Mouse (Mus musculus) kidney, postnatal 10 days (tissue): ENCODE data around the gene Eef1a2.

Experiments used
- DNase-seq: peaks from one replicate; pipeline ENCODE4 v3.0.0; 2021; ENCODE audit warnings: mixed read lengths

The Eef1a2 gene

DNA sequence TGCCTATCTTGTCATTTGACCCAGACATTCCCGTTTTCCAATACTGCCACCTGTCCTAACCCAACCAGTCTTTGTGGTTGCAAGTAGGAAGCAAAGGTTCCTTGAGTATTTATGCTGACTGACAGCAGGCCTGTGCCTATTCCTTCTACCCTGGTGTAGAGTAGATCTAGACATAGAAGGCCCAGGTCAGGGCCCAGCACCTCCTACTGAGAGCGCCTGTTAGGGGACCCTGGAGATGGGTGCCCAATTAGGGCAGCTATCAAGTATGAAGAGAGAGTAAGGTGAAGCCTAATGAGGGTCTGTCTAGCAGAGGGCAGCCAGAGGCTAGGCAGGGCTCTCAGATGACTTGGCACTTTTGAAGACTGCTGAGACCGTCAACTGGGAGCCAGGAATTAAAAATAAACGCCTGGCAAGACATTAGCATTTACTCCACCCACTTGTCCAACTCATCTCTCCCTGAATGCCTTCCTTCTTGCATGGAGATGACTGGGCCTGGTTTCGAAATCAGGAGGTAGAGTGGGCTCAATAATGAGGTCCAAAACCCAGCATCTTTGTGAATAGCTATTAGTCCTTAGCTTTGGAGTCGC is 995 bp upstream of the Eef1a2 start:
- DNase-seq: no peak

DNA sequence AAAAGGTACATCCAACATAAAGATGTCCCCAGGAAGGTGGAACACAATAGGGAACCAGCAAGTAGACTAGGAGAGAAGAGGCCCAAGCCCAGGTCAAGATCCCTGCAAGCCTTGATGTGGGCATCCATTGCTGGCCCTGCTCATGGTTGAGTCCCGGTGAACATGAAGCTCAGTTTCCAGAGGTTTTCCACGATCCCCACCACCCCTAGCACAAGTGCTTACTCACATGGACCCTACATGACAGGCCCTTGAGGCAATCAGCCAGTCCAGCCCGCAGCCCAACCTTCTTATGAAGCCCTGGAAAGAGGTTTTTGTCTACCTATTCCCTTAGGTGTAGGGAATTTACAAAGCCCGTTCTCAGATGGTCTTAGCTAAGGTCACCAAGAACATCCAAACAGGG is 366 bp upstream of the Eef1a2 start:
- no peak for DNase-seq

DNA sequence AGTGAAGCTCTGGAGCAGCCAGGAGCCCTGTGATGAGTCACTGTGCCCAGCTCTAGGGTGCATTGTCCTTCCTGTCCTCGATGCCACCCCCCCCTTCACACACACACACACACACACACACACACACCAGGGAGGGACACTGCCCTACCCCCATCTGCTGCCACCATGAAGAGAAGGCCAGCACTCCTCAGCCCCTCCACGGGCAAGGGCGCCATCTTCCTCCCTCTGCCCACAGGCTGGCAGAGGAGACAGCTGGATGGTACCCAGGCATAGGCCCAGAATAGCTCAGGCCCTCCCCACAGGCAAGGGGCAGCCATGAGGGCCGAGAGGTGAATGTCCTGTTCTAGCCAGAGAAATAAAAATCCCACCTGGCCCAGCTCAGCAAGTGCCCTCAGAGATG is 1.0 kb downstream of the Eef1a2 start:
- DNase-seq: no peak

DNA sequence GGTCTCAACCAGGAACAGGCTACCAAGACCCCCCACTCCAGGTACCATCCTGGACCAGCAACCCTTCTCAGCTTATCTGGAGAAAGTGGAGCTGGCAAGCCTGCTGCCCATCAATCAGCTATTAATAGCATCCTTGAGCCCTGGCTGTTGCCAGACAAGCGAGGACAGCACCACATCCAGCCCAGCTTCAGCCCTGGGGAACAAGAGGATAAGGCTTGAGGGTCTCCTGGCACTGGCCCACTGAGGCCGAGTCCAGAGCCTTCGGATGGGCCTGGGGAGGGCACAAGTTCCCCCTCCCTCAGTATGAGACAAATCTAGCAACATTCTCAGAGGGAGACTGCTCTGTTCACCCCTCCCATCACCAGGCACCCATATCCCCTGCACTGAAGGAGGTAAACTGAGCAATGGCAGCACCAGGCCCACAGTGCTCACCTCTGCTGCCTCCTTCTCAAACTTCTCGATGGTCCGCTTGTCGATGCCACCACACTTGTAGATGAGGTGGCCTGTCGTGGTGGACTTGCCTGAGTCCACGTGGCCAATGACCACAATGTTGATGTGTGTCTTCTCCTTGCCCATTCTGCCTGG is 1.9 kb downstream of the Eef1a2 start:
- DNase-seq: no peak

DNA sequence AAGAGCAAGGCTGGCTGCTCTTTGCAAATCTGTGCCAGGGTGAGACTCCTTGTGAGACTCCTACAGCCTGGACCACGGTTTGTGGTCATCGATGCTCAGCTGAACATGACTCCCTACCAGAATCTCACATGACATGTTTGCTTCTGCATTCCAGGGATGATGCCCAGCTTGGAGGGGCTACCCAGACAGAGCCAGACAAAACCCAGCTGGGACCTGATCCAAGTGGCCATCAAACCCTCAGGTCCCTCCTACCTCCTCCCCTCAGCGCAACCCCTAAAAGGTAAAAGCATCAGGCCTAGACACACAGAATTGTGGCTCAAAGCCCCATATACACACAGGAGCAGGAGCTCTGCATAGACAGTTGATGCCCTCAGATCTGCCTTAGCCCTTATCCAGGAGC is 2.5 kb downstream of the Eef1a2 start:
- no peak for DNase-seq

DNA sequence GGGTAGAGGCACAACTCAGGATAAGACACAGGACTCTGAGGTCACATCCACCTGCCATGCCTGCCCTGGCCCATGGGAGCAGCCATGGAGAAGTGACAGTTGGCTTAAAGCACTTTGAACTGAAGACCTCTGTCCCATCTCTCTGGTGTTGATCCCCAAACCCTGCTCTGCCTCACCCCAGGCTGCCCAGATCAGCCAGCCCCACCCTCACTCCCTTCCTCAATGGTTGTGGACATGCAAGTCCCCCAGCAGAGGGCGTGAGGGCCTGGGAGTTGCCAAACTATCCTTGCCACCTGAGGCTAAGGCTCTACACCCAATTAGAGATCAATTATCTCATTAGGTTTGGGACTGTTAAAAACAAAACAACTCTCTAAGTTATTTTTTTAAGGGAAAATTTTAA is 3.0 kb downstream of the Eef1a2 start:
- peak; percentile 34 for DNase-seq

DNA sequence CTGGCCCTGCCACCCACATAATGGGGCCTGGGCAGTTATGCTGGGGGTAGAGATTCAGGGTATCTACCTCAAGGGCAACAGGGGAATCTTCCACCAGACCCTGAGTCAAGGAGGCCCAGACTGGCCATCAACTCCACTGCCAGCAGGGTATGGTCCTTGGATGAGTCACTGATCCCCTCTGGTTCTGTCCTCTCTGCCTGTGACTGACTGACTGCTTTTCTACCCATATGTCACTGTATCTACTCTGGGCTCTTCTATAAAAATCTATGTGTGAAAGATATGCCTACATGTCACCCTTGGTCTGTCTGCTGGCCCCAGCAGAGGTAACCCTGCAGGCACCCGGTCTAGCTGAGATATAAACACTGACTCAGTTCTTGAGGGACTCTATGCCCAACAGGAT is 3.7 kb downstream of the Eef1a2 start:
- no peak for DNase-seq

DNA sequence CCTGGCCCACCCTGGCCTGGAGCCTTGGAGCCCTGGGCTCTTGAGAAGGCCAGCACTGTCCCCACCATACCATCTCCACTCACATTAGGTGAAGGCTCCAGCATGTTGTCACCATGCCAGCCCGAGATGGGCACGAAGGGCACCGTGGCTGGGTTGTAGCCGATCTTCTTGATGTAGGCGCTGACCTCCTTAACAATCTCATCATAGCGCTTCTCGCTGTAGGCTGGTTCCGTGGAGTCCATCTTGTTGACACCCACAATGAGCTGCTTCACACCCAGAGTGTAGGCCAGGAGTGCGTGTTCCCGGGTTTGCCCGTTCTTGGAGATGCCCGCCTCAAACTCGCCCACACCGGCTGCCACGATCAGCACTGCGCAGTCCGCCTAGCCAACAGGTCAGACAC is 4.1 kb downstream of the Eef1a2 start:
- DNase-seq: no peak

DNA sequence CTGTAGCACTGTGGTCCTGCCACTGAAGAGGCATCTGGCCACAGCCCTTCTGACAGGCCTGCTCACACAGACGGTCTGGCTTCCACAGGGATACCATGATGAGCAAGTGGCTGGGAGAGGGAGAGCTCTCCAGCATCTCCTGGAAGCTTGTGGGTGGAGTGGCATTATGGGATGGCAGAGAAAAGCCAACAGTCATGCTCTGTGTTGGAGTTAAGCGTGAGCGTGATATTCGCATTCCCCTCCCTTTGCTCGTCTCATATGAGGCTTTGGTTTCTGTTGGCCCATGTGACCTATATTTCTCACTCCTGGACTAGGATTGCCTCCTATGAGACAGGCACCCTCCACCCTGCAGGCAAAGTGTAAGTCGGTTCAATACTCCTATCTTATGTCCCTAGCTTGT is 6.5 kb downstream of the Eef1a2 start:
- DNase-seq: no peak

DNA sequence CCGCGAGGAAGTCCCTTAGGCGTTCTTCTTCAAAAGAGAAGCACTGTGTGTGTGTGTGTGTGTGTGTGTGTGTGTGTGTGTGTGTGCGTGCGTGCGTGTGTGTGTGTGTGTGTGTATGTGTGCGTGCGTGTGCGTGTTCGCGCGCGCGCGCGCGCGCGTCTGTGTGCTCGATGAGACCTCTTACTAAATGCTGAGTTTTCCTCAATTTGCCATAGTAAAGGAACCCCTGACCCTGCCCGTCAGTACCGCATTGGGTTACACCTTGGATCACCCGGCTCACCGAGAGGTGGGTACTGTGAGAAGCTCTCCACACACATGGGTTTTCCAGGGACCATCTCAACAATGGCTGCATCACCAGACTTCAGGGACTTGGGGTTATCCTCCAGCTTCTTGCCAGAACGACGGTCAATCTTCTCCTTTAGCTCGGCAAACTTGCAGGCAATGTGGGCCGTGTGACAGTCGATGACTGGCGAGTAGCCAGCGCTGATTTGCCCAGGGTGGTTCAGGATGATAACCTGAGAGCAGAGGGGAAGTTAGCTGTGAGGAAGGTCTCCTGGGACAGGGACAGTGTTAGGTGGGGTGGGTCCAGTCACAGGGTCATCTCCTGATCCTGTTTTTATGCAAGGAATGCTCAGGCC is 8.4 kb downstream of the Eef1a2 start:
- DNase-seq: no peak

DNA sequence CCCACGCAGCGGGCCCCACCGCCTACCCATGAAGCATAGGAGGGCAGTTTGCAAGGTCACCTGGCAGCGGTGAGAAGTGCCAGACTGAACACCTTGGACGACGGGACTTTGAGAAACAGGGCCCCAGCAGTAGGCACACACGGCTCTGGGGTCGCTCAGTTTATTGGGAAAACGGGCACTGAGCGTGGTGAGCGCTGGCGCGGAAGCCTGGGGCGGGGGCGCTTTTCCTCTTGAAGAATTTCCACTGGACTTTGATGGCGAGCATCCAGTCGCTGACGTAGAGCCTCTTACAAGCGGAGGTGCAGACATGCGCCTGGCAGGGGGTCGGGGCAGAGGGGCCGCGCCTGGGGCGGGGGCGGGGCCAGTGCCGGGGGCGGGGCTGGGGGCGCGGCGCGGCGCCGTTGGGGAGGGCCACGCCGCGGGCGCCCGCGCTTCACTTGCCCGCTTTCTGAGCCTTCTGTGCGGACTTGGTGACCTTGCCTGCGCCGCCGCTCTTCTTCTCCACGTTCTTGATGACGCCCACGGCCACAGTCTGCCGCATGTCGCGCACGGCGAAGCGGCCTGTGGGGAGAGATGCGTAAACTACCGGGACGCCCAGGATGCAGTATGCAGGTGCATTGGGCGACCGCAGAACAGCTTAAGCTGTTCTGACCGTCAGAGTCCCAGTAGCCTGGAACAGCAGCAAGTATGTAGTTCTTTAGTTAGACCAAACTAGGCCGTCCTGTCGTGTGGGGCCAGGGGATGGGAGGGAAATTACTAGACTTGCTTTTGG is 9.1 kb downstream of the Eef1a2 start:
- peak; percentile 76 for DNase-seq

DNA sequence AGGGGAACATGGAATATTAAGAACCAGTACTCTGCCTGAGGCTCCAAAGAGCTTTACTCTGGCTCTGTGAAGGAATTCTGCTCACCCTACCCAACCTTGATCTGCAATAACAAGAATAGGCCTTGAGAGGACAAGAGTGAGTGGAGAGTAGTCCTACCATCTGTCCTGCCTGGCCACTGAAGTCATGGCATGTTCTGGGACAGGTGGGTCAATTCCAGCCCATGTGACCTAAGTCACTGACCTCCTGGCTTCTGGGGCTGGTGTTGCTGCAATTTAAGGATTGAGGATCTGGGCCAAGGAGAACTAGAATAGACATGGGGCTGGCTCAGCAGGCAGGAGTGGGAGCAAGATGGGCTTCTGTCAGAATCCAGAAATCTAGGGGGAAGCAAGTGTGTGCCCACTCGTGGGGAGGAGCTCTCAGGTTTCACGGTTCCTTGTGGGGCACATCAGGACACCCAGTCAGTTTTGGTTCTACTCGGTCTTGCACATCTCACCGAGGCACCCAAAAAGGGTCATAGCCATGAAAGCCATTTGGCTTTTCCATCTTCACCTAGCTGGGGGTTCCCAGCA is 9.8 kb downstream of the Eef1a2 start:
- no peak for DNase-seq

DNA sequence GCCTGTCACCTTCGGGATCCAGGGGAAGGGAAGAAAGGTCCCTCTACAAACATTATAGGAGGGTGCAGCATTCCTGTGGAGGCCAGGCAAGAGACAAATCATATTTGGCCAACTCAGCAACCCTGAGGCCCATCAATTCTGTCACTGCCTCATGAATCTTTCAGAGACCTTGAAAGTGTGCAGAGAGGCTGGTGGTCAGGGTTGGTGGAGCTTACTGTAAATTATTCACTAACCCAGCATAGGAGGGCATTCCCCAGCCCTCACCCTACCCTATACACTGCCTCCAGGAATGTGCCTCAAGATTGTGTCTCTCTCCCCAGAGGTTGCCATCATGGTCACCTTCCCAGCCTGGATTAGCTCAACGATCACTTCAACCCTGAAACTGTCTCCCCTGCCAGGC is 12.1 kb downstream of the Eef1a2 start:
- DNase-seq: no peak

DNA sequence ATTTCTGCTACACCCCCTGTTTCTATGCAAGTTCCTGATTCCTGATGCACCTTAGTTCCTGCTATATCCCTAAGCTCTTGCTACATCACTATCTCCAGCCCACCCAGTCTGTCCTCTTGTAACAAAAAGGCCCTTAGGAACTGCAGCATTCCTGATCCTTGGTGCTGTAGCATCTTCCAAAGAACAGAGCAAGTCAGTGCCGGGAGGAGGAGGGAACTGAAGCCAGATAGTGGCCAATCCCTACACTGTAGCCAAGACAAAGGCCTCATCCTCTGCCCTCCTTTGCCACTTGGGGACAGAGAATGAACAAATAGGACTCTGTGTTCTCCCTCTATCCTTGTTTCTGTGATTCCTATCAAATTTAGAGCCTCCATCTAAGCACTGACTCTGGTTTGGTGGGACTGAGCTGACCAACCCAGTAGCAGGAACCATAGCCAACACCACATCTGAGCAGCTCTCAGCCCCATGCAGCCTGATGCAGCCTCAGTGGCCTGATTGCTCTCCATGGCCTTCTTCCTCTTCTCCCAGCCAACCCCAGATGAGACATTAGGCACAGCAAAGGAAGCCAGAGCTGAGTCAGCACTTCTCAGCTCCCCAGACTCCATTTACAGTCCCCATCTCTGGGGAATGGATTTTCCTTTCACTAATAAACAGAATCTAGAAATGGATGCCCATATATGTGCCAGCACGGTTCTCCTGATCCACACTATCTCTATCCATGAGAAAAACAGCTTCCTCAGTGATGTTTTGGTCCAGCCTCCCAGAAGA is 13.1 kb downstream of the Eef1a2 start:
- DNase-seq: no peak

DNA sequence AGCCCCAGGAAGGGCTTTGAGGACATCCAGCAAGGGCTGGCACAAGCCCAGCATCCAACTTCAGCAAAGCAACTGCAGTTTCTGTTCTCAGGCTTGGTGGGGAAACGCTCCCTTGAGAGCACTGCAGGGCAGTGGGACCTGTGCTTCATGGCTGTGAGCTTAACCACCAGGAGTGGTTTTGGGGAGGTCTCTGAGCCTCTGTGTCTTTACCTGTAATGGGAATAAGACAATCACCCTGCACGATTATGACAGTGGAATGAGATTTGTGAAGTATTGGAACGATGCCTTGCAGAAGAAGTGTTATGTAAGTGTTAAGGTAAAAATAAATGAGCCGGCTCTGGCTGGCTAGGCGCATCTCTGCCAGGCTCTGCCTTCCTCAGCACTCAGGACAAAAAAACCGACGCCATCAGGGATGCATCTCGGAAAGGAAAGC is 14.1 kb downstream of the Eef1a2 start:
- DNase-seq: no peak

DNA sequence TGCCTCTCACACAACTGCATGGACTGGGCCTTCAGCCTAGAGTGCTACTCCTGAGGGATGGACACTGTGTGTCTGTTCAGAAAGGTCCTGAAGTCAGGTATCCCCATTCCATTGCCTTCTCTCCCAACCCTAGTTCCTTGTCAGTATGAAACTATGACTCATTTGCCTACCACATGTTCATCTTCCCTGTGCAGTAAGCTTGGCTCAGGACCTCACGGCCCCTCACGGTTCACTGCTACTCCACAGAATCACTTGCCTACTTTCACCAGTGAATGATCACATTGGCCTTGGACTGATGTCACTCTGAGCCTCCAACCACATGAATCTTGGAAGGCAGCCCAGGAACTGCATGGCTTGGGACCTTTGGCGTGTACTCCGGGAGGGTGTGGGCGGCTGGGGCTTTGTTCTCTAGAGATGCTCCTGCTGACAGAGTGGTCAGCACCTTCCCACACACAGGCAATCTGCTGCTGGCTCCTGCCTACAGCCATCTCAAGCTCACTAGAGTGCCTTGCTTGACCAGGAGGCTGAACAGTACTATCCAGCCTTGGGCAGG is 17.1 kb downstream of the Eef1a2 start:
- DNase-seq: no peak

DNA sequence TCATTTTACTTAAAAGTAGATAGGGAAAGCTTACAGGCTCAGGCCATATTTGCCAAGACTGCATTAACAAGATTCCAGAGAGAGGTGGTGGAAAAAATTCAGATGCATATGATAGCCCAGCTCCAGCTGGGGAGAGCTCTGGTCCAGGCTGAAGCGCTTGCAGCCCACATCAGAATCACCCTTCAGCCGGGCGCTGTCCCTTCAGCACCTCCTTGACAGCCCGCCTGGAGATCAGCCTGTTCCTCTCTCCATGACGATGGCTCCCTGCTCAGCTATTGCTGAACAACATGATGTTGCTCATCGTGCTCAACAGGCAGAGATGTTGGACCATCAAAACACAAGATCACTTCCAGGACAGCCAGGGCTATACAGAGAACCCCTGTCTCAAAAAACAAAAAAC is 19.9 kb downstream of the Eef1a2 start:
- DNase-seq: peak; percentile 81

DNA sequence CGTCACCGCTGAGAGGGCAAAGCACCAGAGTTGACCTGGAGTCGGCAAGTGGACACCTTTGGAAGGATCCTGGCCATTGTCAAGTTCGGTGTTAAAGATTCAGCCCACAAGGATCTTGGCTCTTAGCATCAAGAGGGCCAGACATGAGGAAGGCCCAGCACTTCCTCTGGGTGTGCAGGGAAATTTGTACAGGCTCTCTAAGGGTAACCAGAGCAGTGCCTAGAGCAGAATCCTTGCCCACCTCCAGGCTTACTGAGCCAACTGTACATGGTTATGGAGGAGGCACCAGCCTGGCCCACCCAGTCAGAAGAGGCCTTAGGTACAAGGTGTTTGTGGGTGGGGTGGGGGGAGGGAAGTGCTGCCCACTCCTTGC is 21.4 kb downstream of the Eef1a2 start:
- DNase-seq: no peak

DNA sequence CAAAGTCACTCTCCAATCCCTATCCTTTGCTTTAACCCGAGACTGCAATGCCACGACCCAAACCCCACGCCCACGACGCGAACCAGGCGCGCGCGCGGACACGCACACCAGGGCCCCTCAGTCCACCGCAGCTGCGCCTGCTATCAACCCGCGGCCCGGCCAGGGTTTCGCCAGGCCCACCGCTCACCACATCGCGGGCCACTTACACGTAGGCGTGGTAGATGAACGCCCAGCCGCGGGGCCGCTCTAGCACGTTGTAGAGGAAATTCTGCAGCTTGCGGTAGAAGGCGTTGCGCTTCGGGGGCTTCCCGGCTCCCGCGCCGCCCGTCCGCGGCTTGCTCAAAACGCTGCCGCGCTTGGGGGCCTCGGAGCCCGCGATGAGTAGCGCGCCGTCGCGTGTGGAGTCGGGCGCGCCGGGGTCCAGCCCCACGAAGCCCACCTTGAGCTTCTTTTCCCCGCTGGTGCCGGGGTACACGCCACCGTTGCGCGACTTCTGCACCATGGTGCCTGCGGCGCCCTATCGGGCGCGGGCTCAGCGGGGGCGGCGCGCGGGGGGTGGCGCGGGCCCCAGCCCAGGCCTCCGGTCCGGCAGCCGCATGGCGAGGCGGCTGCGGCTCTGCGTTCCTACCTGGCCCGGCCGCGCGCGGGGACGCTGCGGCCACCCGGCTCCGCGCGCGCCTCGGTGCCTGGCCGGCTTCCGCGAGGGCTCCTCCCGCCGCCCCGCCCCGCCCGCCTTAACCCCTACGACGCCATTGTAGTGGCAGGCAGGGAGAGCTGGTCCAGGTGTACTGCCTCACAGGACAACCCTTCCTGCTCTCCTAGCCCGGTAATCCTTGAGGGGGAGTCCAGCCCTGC is 22.0 kb downstream of the Eef1a2 start, which contains the start of gene Kcnq2:
TSS of gene Kcnq2 (minus strand) at position 710 of the 855 bp plus-strand sequence.
- DNase-seq: no peak

DNA sequence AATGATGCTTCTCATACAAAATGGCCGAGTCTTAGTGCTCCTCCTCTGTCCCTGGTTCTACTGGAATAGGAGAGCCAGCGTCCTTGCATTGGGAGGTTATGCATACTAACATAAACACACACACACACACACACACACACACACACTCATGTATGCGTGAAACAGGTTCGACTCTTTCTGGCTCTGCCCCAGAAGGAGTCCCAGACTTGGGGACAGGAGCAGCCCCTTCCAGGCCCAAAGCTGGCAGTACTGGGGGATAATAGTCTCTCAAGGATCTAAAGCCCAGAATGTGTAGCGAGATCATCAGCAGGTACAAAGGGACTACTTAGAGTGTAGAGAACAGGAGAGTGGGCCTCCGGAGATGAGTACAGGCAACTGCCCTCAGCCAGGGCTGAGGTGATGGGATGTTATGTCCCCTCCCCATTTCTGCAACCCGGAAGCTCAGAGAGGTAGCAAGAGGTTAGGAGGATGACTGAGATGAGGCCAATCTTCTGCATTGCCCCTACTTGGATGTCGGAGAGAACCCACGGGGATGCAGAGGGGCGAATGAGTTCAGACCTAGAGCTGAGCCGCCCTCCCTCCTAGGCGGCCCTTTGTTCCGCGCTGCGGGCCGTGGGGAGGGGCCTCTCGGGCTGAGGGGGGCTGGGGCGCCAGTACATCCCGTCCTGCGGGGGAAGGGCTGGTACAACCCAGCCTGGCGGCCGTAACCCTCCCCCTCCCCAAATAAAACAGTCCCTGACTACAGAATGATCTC is 22.8 kb downstream of the Eef1a2 start:
- no peak for DNase-seq

DNA sequence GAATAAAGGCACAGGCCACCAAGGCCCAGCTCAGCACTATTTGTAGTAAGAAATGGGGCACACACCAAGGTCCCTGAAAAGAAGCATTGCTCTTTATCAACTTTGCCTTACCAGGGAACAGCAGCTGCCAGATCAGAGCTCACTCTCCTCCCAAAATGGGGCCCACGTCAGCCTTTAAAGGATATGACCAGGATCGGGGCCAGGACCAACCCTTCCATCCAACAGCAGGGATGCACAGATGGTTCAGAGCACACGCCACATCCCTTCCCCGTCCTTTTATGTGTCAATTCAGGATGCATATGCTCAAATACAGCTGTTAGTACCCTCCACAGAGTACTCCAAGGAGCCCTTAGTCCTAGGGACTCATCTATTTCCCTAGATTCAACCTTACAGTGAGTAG is 26.6 kb downstream of the Eef1a2 start:
- no peak for DNase-seq
